Mouse (Mus musculus) embryo, embryonic 11.5 days (tissue): ENCODE data around the gene Ganab.
"Not testable (repeated sequence)": the region's sequence is repeated elsewhere in the genome, so short reads cannot be mapped to it uniquely, and the experiment has no call there.

ENCODE experiments used
- DNase-seq: peaks from one replicate; pipeline ENCODE4 v3.0.0-alpha.2; 2012; ENCODE audit warnings: low read depth, low spot score

Gene Ganab

DNA sequence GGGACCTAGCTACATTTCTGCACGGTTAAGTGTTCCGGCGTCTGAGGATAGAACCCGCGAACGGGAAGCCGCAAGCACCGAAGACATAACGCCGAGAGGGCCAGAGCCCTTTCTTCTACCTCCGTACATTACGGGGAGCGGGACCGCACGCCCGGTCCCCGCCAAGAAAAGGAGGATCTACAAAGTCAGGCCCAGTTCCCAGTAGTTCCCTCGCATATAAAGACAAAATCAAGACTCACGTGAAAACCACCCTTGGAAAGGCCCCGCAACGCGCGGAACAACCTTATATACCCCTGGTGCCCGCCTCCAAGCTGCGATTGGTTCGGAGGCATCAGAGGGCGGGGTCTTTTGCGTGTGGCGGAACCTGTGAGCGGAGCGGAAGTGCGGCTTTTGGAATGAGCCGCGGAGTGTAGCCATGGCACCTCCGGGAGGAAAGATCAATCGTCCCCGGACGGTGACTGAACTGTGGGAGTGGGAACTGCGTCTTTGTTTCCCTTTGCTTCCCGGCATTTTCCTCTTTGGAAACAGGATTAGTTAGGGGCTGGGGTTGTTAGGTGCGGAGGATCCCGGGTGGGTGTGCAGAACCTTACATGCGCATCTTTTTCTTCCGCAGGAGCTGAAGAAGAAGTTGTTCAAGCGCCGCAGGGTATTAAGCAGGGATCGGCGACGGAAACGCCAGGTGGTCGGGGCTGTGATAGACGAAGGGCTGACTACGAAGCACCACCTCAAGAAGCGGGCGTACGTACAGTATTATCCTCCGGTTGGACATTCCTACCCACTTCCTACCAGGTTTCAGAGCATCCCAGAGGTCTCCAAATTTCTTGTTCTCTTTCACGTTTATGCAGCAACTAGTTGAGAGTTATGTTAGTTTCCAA, 9.1 kb upstream of the Ganab start, which contains the start of the genes 1810009A15Rik and Gm49416:
Gene 1810009A15Rik (plus strand): TSS at position 343 of the 875 bp plus-strand sequence.
Gene Gm49416 (plus strand): TSS at position 416 of the 875 bp plus-strand sequence.
- peak; percentile 95 for DNase-seq

GRCm38 (mm10) chr19:8892829-8893766, 4.8 kb upstream of the Ganab start, which contains the start of gene Ints5:
Gene Ints5 (plus strand): TSS chr19:8893005.
- DNase-seq = peak; percentile 75

- no peak for DNase-seq
Measured at GRCm38 (mm10) chr19:8895397-8895960, 2.4 kb upstream of the Ganab start.

- DNase-seq = not testable (repeated sequence)
Measured at GRCm38 (mm10) chr19:8896231-8896630, 1.6 kb upstream of the Ganab start.

DNA sequence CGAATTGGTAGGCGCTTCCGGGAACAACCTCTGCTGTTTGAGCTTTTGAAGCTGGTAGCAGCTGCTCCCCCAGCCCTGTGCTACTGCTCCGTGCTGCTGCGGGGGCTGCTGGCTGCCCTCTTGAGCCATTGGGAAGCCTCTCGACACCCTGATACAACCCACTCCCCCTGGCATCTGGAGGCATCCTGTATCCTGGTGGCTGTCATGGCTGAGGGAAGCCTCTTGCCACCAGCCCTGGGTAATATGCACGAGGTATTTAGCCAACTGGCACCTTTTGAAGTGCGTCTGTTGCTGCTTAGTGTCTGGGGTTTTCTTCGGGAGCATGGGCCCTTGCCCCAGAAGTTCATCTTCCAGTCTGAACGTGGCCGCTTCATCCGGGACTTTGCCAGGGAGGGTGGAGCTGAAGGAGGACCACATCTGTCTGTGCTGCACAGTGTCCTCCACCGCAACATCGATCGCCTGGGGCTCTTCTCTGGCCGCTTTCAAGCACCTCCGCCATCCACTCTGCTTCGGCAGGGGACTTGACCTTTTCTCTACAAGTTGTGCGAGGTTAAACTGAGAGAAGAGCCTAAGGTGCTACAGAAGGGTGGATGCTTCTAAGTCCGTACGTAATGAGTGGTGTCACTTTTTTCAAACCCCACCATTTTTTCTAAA, 533 bp upstream of the Ganab start:
- not testable (repeated sequence) for DNase-seq

GRCm38 (mm10) chr19:8898576-8898975, 705 bp downstream of the Ganab start:
- no peak for DNase-seq

DNA sequence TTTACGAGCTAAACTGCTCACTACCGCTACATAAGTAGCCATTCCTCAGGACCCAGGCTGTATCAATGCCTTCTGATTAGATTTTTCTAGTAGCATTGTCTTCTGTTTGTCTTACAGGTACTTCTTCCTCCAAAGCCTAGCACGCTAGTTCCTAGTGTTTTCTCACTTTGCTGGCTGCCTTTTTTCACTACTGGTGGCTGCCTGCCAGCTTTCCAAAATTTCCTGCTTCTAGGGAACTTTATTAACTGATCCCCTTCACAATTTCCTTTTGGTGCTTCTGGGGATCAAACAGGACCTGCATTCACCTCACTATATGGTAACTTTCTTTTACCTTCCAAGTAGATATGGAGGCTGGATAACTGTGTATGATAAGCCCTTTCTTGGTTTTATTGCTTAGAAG, 1.2 kb downstream of the Ganab start:
- no peak for DNase-seq

GRCm38 (mm10) chr19:8903412-8903811, 5.5 kb downstream of the Ganab start:
- DNase-seq = no peak

- no peak for DNase-seq
Measured at GRCm38 (mm10) chr19:8908531-8908930, 10.7 kb downstream of the Ganab start.

DNA sequence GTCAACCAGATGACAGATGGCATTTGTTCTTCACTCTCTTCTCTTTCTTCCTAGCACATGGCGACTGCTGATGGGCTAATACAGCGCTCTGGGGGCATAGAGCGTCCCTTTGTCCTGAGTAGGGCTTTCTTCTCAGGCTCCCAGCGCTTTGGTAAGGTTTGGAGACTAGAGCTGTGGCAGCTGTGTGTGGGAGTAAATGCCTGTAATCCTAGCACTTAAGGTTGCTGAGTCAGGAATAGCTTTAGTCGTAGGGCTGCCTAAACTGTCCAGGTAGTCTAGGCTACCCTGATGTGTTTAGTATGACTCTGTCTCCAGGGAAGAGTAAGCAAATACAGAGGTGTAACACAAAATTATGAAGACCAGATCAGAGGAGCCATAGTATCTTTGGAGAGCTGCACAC, 13.9 kb downstream of the Ganab start:
- DNase-seq = no peak

GRCm38 (mm10) chr19:8914212-8914611, 16.3 kb downstream of the Ganab start:
- DNase-seq = no peak

DNA sequence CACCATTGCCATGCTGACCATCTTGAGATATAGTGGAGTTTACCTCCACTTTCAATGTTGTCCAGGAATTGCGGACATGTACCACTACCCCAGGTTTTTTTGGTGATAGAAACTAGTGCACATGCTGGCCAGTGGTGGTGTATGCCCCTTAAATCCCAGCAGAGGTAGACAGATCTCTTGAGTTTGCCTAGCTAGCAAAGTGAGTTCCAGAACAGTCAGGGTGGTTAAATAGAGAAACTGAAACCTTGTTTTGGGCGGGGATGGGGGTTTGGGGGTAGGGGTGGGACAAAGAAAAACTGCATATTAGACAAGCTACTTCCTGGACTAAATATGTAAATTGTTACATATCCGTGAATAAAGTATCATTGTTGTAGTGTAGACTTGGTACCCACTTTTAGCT, 21.1 kb downstream of the Ganab start:
- no peak for DNase-seq

DNA sequence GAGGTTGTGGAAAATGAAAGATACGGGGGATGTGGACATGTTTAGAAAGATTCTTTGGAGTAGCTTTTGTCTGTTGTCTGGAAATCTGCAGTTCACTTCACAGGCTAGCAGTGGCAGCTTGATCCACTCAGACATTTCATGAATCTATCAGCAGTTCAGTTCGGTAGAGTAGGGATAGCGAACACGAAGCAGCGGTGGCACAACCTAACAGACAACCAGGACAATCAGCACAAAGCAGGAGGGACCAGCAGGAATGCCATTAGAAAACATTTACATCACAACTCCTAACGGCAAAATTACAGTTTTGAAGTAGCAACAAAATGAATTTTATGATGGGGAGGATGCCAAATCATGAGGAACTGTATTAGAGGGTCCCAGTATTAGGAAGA, 21.8 kb downstream of the Ganab start:
- DNase-seq = no peak

GRCm38 (mm10) chr19:8920073-8920736, 22.3 kb downstream of the Ganab start, which contains the start of gene B3gat3:
Gene B3gat3 (plus strand): TSS chr19:8920374.
- peak; percentile 86 for DNase-seq

DNA sequence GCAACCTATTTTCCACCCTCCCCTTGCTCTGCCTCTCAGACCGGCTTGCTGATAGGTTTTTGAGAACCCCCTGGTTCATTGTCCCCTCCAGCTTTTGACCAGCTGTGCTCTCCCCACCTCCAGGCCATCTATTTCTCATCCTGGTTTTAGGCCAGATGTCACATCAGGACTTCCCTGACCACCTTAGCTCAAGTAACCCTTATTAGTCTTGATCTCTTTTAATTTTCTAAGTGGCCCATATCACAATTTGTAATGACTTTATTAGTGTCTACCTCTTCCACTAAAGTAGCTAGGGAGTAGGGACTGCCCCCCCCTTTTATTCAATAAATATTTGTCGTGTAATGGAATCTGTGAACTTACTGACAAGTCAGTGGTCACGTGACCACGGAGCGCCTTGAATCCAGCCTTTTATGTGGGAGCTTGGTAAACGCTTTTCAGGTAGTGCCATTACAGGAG, 23.0 kb downstream of the Ganab start:
- no peak for DNase-seq

DNA sequence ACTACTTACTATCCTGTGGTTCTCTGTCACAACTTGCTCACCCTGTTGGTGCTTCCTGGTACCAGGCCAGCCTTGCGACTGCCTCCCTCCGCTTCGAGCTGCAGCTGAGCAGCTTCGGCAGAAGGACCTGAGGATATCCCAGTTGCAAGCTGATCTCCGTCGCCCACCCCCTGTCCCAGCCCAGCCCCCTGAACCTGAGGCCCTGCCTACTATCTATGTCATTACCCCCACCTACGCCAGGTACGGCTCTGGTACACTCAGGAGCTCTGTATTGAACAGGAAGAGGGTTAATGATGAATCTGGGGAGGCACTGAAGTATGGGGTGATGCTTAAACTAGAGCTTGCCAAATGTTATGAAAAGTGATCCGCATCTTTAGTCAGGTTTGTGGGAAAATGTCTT, 23.9 kb downstream of the Ganab start:
- DNase-seq = no peak

DNA sequence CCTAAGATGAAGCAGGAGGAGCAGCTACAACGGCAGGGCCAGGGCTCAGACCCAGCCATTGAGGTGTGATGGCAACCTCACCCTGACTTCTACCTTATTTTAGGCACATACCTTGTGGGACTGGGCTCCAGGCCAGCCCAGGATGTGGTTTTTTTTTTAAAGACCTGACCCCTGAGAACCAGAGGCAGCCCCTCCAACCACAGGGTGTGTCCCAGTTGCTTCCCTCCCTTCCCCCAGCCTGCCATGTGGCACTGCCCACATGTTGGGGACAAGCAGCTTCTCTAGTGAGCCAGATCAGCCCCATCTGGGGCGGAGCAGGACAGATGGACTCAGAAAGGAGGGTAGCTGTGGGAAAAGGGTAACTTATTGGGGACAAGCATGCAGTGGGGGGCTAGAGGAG, 28.9 kb downstream of the Ganab start:
- DNase-seq = no peak

DNA sequence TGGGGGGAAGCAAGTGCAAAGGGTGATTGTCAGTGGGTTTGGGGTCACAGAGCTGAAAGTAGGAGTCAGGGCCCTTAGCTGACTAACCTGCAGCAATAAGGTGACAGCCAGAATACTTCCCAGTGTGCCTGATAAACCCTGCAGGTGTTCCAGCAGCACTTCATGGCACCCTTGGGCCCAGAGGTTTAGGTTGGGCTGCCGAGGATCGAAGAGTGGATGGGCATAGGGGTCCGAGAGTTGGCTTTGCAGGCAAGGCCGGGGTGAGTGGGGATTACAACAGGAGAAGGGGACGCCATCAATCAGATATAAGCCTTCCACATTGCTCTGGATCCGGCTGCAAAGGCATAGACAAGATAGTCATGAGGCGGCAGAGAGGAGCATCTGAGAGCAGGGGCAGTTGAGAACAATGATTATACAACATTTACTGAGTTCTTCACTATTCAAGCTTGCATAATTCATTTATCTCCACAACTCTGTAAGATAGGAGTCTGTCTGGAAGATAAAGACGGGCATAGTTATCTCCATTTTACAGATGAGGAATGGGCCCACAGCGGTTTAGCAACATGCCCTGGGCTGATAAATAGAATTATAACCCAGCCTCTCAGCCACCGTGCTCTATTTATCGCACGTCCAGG, 30.1 kb downstream of the Ganab start:
- DNase-seq = no peak

GRCm38 (mm10) chr19:8928689-8929223, 30.9 kb downstream of the Ganab start:
- DNase-seq = no peak
